Mouse (Mus musculus): ENCODE data around the gene Ppil2. TPM values are rescaled to one million over a fixed set of nuclear protein-coding genes. Genes with fewer than 3 reads are reported as not detected.

Gene Ppil2
- polyA plus RNA-seq, 2 experiments from 2014 or later = 221 to 254 TPM

Other genes starting within 250 kb of the Ppil2 start
- not detected for gene Igll1, start 247.3 kb downstream of the Ppil2 start, polyA plus RNA-seq (2017; shearing (Covaris generic))
- gene Top3b, start 240.5 kb downstream of the Ppil2 start, polyA plus RNA-seq (2017; shearing (Covaris generic)) = 10 to 100 TPM; 54.8 to 75.6 TPM
- 1 to 10 TPM in 1 of 2 experiments, not detected in 1; 3.0 TPM for gene Vpreb1, start 240.4 kb downstream of the Ppil2 start, polyA plus RNA-seq (2017; shearing (Covaris generic))
- 10 to 100 TPM; 12.3 to 26.4 TPM for gene Ppm1f, start 214.8 kb downstream of the Ppil2 start, polyA plus RNA-seq (2017; shearing (Covaris generic))
- gene Mapk1, start 127.9 kb downstream of the Ppil2 start, polyA plus RNA-seq (2017; shearing (Covaris generic)) = 10 to 100 TPM; 19.1 to 32.1 TPM
- 1 to 10 TPM; 7.5 to 10.0 TPM for gene Ypel1, start 41.6 kb downstream of the Ppil2 start, polyA plus RNA-seq (2017; shearing (Covaris generic))
- gene 2610318N02Rik, start 13.9 kb upstream of the Ppil2 start, polyA plus RNA-seq (2017; shearing (Covaris generic)) = 1 to 10 TPM; 3.7 to 5.4 TPM
- 10 to 100 TPM; 19.7 to 22.9 TPM for gene Sdf2l1, start 21.1 kb upstream of the Ppil2 start, polyA plus RNA-seq (2017; shearing (Covaris generic))
- 1 to 10 TPM; 6.9 to 8.4 TPM for gene Ydjc, start 33.4 kb upstream of the Ppil2 start, polyA plus RNA-seq (2017; shearing (Covaris generic))
- 1 to 10 TPM in 1 of 2 experiments, under 1 TPM in 1; 0.58 to 1.4 TPM for gene Ccdc116, start 36.0 kb upstream of the Ppil2 start, polyA plus RNA-seq (2017; shearing (Covaris generic))
- gene Ube2l3, start 91.4 kb upstream of the Ppil2 start, polyA plus RNA-seq (2017; shearing (Covaris generic)) = 100 to 1,000 TPM; 246 to 283 TPM
- gene Rimbp3, start 97.3 kb upstream of the Ppil2 start, polyA plus RNA-seq (2017; shearing (Covaris generic)) = not detected
- 1 to 10 TPM in 1 of 2 experiments, under 1 TPM in 1; 0.89 to 2.1 TPM for gene Hic2, start 122.3 kb upstream of the Ppil2 start, polyA plus RNA-seq (2017; shearing (Covaris generic))
- 10 to 100 TPM; 31.0 to 41.3 TPM for gene Tmem191c, start 164.8 kb upstream of the Ppil2 start, polyA plus RNA-seq (2017; shearing (Covaris generic))
- gene Serpind1, start 220.1 kb upstream of the Ppil2 start, polyA plus RNA-seq (2017; shearing (Covaris generic)) = under 1 TPM; 0.82 TPM

Measured in CD4-positive, CD25-positive, alpha-beta regulatory T cell, adult 4 months (primary cell).